Mouse (Mus musculus): ENCODE data around the gene Wfdc21. TPM values are rescaled to one million over a fixed set of nuclear protein-coding genes. Genes with fewer than 3 reads are reported as not detected.

The Wfdc21 gene
- 13.8 and 17.7 TPM in 2 replicates for polyA plus RNA-seq (2012; rRNA removed)

DNA sequence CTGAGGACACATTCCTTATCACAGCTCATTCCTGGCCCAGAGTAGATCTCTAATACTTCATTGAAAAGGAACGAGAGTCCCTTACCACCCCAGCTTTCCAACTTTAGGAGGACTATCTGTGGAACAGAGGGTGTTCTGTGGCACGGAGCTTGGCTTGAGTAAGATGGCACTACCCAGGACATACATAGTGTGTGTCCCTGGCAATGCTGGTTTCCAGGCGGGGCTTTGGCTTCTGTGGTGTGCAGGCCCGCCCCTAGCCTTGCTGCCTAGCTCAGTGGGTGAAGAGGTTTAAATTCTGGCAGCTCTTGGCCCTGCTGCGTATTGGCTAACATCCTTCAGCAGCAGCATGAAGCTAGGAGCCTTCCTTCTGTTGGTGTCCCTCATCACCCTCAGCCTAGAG lies at the start of gene Wfdc21:
Gene Wfdc21 (plus strand): TSS at position 260 of the 400 bp plus-strand sequence.

GRCm38 (mm10) chr11:83703705-83704104 lies 43.0 kb upstream of the Wfdc21 start, which contains the start of gene Wfdc17:
TSS of gene Wfdc17 (plus strand) at chr11:83703991.

GRCm38 (mm10) chr11:83708715-83709114 lies 38.0 kb upstream of the Wfdc21 start, which contains the start of gene Wfdc18:
TSS of gene Wfdc18 (plus strand) at chr11:83709015.

GRCm38 (mm10) chr11:83753581-83754181 lies 6.9 kb downstream of the Wfdc21 start, which contains the start of gene Heatr6:
TSS of gene Heatr6 (plus strand) at chr11:83753696.

Other genes with a start within 250 kb of the Wfdc21 start
- not detected in 2 replicates for gene Heatr9, start 224.8 kb upstream of the Wfdc21 start, polyA plus RNA-seq (2012; rRNA removed)
- 16.5 and 41.1 TPM in 2 replicates for gene Ccl5, start 216.4 kb upstream of the Wfdc21 start, polyA plus RNA-seq (2012; rRNA removed)
- 0.57 and 1.0 TPM in 2 replicates for gene Ccl9, start 168.3 kb upstream of the Wfdc21 start, polyA plus RNA-seq (2012; rRNA removed)
- 4.4 and 6.0 TPM in 2 replicates for gene Ccl6, start 153.9 kb upstream of the Wfdc21 start, polyA plus RNA-seq (2012; rRNA removed)
- not detected in 2 replicates for gene Rpl9-ps1, start 101.3 kb upstream of the Wfdc21 start, polyA plus RNA-seq (2012; rRNA removed)
- 3.2 and 3.7 TPM in 2 replicates for gene Ccl3, start 97.6 kb upstream of the Wfdc21 start, polyA plus RNA-seq (2012; rRNA removed)
- gene Ccl4, start 84.4 kb upstream of the Wfdc21 start, polyA plus RNA-seq (2012; rRNA removed) = 1.7 and 3.3 TPM in 2 replicates
- 1.3 and 2.2 TPM in 2 replicates for gene Wfdc17, start 42.9 kb upstream of the Wfdc21 start, polyA plus RNA-seq (2012; rRNA removed)
- 33.4 and 59.0 TPM in 2 replicates for gene Wfdc18, start 37.9 kb upstream of the Wfdc21 start, polyA plus RNA-seq (2012; rRNA removed)
- gene Heatr6, start 6.8 kb downstream of the Wfdc21 start, polyA plus RNA-seq (2012; rRNA removed) = 28.4 and 30.6 TPM in 2 replicates
- gene Hnf1b, start 103.1 kb downstream of the Wfdc21 start, polyA plus RNA-seq (2012; rRNA removed) = 4.4 and 7.7 TPM in 2 replicates
- gene Ddx52, start 195.1 kb downstream of the Wfdc21 start, polyA plus RNA-seq (2012; rRNA removed) = 1.7 and 2.2 TPM in 2 replicates
- 15.6 and 16.8 TPM in 2 replicates for gene Synrg, start 217.5 kb downstream of the Wfdc21 start, polyA plus RNA-seq (2012; rRNA removed)